Mouse (Mus musculus) ES-E14 (cell line): ENCODE results near the gene Psmc3ip.

Experiments used
- HCFC1 ChIP-seq: IDR thresholded peaks from 2 replicates; pipeline ENCODE4 v1.6.1; 2012; ENCODE audit warnings: low read length, inconsistent platforms, borderline replicate concordance; ENCODE audit not compliant: insufficient read depth
- ZNF384 ChIP-seq: IDR thresholded peaks from 2 replicates; pipeline ENCODE4 v1.6.1; 2012; ENCODE audit warnings: low read depth, low read length, inconsistent platforms

DNA sequence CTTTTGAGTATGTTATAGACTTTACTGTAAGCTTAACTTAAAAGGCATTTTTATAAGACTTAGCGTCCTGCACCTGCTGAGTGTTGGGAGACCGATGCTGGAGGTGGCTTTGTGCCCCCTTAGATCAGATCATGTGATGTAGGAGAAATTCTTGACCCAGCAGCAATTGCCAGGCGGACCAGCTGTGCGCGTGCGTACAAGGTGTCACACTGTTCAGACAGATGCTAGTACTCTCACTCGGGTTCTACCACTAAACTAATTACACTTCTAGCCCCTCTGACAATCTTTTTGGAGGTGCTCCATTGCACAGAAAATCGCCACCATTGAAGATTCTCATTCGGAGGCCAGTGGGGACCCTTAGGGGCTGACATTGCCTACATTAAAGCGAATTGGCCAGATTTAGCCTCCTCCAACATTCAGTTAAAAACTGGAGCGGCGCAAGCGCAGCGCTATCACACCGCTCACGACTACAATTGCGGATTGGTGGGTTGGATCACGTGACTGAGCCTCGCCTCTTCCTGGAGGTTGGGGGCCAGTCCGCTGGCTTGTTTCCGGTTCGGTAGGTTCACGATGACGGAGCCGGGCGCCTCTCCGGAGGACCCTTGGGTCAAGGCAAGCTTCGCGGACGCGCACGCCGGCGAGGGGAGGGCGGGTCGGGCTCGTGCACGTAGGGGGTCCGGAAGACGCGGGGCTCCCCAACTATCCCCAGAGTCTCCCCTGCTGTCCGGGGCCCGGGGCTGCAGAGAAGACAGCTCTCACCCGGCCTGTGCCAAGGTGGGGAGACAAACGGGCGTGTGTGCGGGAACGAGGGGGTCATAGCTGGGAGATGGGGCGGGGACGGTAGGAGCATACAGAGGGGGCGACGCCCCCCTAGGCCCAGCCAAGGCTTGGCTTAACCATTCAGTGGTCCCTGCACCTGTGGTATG, 8.2 kb downstream of the Psmc3ip start, which contains the start of gene Mlx:
- TF ChIP-seq HCFC1: no peak
- no peak for TF ChIP-seq ZNF384
